Mouse (Mus musculus) embryo, embryonic 11.5 days (tissue): ENCODE data around the gene Sprr2i.

Experiments used
- DNase-seq: peaks from one replicate; pipeline ENCODE4 v3.0.0-alpha.2; 2012; ENCODE audit warnings: low read depth, low spot score

Sprr2i gene

GRCm38 (mm10) chr3:92407691-92408090 lies at the start of gene Sprr2i:
Sprr2i (plus strand) TSS chr3:92407991.
- DNase-seq, result no peak

GRCm38 (mm10) chr3:92361619-92362018 lies 46.2 kb upstream of the Sprr2i start:
- DNase-seq, result no peak

GRCm38 (mm10) chr3:92364887-92365286 lies 42.9 kb upstream of the Sprr2i start, which contains the start of gene Sprr2f:
Sprr2f (plus strand) TSS chr3:92365187.
- DNase-seq, result no peak

GRCm38 (mm10) chr3:92373613-92374012 lies 34.2 kb upstream of the Sprr2i start:
- DNase-seq, result no peak

GRCm38 (mm10) chr3:92385385-92385784 lies 22.4 kb upstream of the Sprr2i start, which contains the start of gene Sprr2h:
Sprr2h (plus strand) TSS chr3:92385685.
- DNase-seq, result no peak

- no peak for DNase-seq
Observed at GRCm38 (mm10) chr3:92394301-92394700, 13.5 kb upstream of the Sprr2i start.

GRCm38 (mm10) chr3:92417782-92418181 lies 10.0 kb downstream of the Sprr2i start, which contains the start of gene Sprr2j-ps:
Sprr2j-ps (plus strand) TSS chr3:92418082.
- no peak for DNase-seq

GRCm38 (mm10) chr3:92429323-92429722 lies 21.5 kb downstream of the Sprr2i start, which contains the start of gene Gm9774:
Gm9774 (minus strand) TSS chr3:92429423.
- DNase-seq, result no peak

- no peak for DNase-seq
Observed at GRCm38 (mm10) chr3:92432282-92432681, 24.5 kb downstream of the Sprr2i start, which contains the start of gene Sprr2k. Sprr2k (plus strand) TSS chr3:92432582.

- DNase-seq, result no peak
Observed at GRCm38 (mm10) chr3:92438689-92439088, 30.9 kb downstream of the Sprr2i start, which contains the start of gene Sprr1b. Sprr1b (minus strand) TSS chr3:92438789.

- DNase-seq, result no peak
Observed at GRCm38 (mm10) chr3:92440177-92440576, 32.4 kb downstream of the Sprr2i start.

- no peak for DNase-seq
Observed at GRCm38 (mm10) chr3:92455151-92455550, 47.4 kb downstream of the Sprr2i start.

GRCm38 (mm10) chr3:92458620-92459019 lies 50.8 kb downstream of the Sprr2i start, which contains the start of gene Sprr3:
Sprr3 (minus strand) TSS chr3:92458720.
- DNase-seq, result no peak
